Mouse (Mus musculus) stomach, embryonic 16.5 days (tissue): ENCODE results near the gene Cacnb1. TPM values are rescaled to one million over a fixed set of nuclear protein-coding genes. Genes with fewer than 3 reads are reported as not detected.
A peak's percentile ranks its signal among the peaks of the same experiment; 100 is the strongest.

Experiments used
- ATAC-seq: fragments of 200-750 bp; cut with Nextera tagmentation; 2 replicates; pipeline ENCODE4 v1.8.0; 2017; ENCODE audit warnings: moderate number of reproducible peaks, moderate TSS enrichment; ENCODE audit not compliant: insufficient read depth, low FRiP score
- H3K27ac ChIP-seq: fragments of 300-500 bp; sonication (generic); 2 replicates; pipeline ENCODE4 v1.5.1; 2014; ENCODE audit warnings: low read length
- H3K27me3 ChIP-seq: fragments of 300-500 bp; sonication (generic); 2 replicates; pipeline ENCODE4 v1.6.1; 2014; ENCODE audit warnings: low read length, control low read depth, mixed read lengths; ENCODE audit not compliant: control insufficient read depth, insufficient read depth
- H3K36me3 ChIP-seq: fragments of 300-500 bp; sonication (generic); 2 replicates; pipeline ENCODE4 v1.6.1; 2014; ENCODE audit warnings: low read length; ENCODE audit not compliant: control insufficient read depth, insufficient read depth
- H3K4me1 ChIP-seq: fragments of 300-500 bp; sonication (generic); 2 replicates; pipeline ENCODE4 v1.6.1; 2014; ENCODE audit warnings: low read length, control low read depth, mixed read lengths; ENCODE audit not compliant: control insufficient read depth, insufficient read depth
- H3K4me2 ChIP-seq: fragments of 300-500 bp; sonication (generic); 2 replicates; pipeline ENCODE4 v1.6.1; 2014; ENCODE audit warnings: low read depth, low read length, mixed read lengths
- H3K4me3 ChIP-seq: fragments of 300-500 bp; sonication (generic); replicated peaks from 2 replicates; pipeline ENCODE4 v1.5.1; 2014; ENCODE audit warnings: mild to moderate bottlenecking, low read length
- H3K9ac ChIP-seq: fragments of 300-500 bp; sonication (generic); 2 replicates; pipeline ENCODE4 v1.6.1; 2014; ENCODE audit warnings: low read length
- H3K9me3 ChIP-seq: fragments of 300-500 bp; sonication (generic); replicated peaks from 2 replicates; pipeline ENCODE4 v1.6.1; 2016; ENCODE audit warnings: low read length, control low read depth; ENCODE audit not compliant: control insufficient read depth
- WGBS: fragments of 180-500 bp; shearing (Covaris S2); extraction: QIAGEN DNeasy Blood & Tissue Kit; methylation state at CpG from one replicate; pipeline ENCODE4 v1.1.7; 2014; 5-methylcytosine and 5-hydroxymethylcytosine counted together
- polyA plus RNA-seq: library from polyadenylated mRNA; unstranded; fragments of >200 nt; fragmentation: Nextera tagmentation; extraction: Ambion mirVana; gene quantifications from 2 replicates; pipeline ENCODE4 v1.2.1, GENCODE M21; 2015

Gene Cacnb1
- polyA plus RNA-seq, 1 experiment from 2014 or later: 12.1 TPM

- Histone ChIP-seq H3K27ac (no peak overlapping the region), H3K36me3 (no peaks in the 10 kb centered on the region), H3K4me2 (no peak overlapping the region), H3K9ac (no peak overlapping the region), H3K4me1 (0 out of 2 replicates have a peak, but pooled peaks cover 2% of the 10 kb centered on the region), H3K27me3 (no peaks in the 10 kb centered on the region), H3K4me3 (no peak overlapping the region), H3K9me3 (no peaks in the 10 kb centered on the region)
- ATAC-seq: no peak
- WGBS: 76% methylated on average over 11 of the region's 11 CpGs
Observed at GRCm38 (mm10) chr11:98008087-98008486, 14.7 kb downstream of the Cacnb1 start.

GRCm38 (mm10) chr11:98005686-98006085 lies 17.1 kb downstream of the Cacnb1 start:
- Histone ChIP-seq H3K9ac (no peak overlapping the region), H3K27ac (no peak overlapping the region; the same call in 1 of the 2 replicates), H3K4me2 (no peak overlapping the region), H3K27me3 (no peaks in the 10 kb centered on the region; the same call in 1 of the 2 replicates), H3K36me3 (no peaks in the 10 kb centered on the region), H3K9me3 (no peaks in the 10 kb centered on the region), H3K4me3 (no peak overlapping the region), H3K4me1 (peaks cover 6% of the 10 kb centered on the region; the same call in 1 of the 2 replicates)
- ATAC-seq: no peak
- WGBS: 81% methylated on average over 10 of the region's 10 CpGs

- Histone ChIP-seq H3K4me1 (peaks cover 6% of the 10 kb centered on the region; the same call in 1 of the 2 replicates), H3K36me3 (no peaks in the 10 kb centered on the region), H3K9me3 (no peaks in the 10 kb centered on the region), H3K4me2 (0 out of 2 replicates have a peak overlapping the region, but pooled peaks have one; percentile 12), H3K9ac (no peak overlapping the region), H3K27ac (no peak overlapping the region; the same call in 1 of the 2 replicates), H3K4me3 (no peak overlapping the region), H3K27me3 (peaks cover 5% of the 10 kb centered on the region; the same call in 1 of the 2 replicates)
- ATAC-seq: peak; percentile 54
- WGBS: 50% methylated on average over 13 of the region's 13 CpGs
Observed at GRCm38 (mm10) chr11:98005076-98005475, 17.8 kb downstream of the Cacnb1 start.

GRCm38 (mm10) chr11:98004161-98004560 lies 18.7 kb downstream of the Cacnb1 start:
- Histone ChIP-seq H3K27ac (no peak overlapping the region), H3K27me3 (peaks cover 6% of the 10 kb centered on the region; the same call in 1 of the 2 replicates), H3K4me1 (peaks cover 6% of the 10 kb centered on the region; the same call in 1 of the 2 replicates), H3K36me3 (no peaks in the 10 kb centered on the region), H3K9ac (no peak overlapping the region), H3K9me3 (no peaks in the 10 kb centered on the region), H3K4me2 (no peak overlapping the region), H3K4me3 (no peak overlapping the region)
- 65% methylated on average over 8 of the region's 8 CpGs for WGBS
- ATAC-seq: no peak

- H3K4me1 ChIP-seq: peaks cover 6% of the 10 kb centered on the region; the same call in 1 of the 2 replicates
- no peak for ATAC-seq
- peaks cover 6% of the 10 kb centered on the region; the same call in 1 of the 2 replicates for H3K27me3 ChIP-seq
- 51% methylated on average over 17 of the region's 17 CpGs for WGBS
- no peak overlapping the region for H3K27ac ChIP-seq
- no peak overlapping the region for H3K9ac ChIP-seq
- H3K4me3 ChIP-seq: 0 out of 2 replicates have a peak overlapping the region, but pooled peaks have one; percentile 1
- H3K9me3 ChIP-seq: no peaks in the 10 kb centered on the region
- no peaks in the 10 kb centered on the region for H3K36me3 ChIP-seq
- H3K4me2 ChIP-seq: peak overlapping the region; percentile 39
Observed at GRCm38 (mm10) chr11:98003171-98003671, 19.6 kb downstream of the Cacnb1 start.

GRCm38 (mm10) chr11:98002627-98003026 lies 20.2 kb downstream of the Cacnb1 start:
- 0 out of 2 replicates have a peak, but pooled peaks have one; percentile 21 for ATAC-seq
- 28% methylated on average over 12 of the region's 12 CpGs for WGBS
- Histone ChIP-seq H3K9ac (no peak overlapping the region), H3K36me3 (no peaks in the 10 kb centered on the region), H3K9me3 (no peaks in the 10 kb centered on the region), H3K4me1 (peaks cover 6% of the 10 kb centered on the region; the same call in 1 of the 2 replicates), H3K27me3 (peaks cover 6% of the 10 kb centered on the region; the same call in 1 of the 2 replicates), H3K27ac (no peak overlapping the region), H3K4me3 (0 out of 2 replicates have a peak overlapping the region, but pooled peaks have one; percentile 1), H3K4me2 (peak overlapping the region; percentile 39)

GRCm38 (mm10) chr11:98001986-98002385 lies 20.8 kb downstream of the Cacnb1 start:
- 60% methylated on average over 6 of the region's 6 CpGs for WGBS
- H3K27ac ChIP-seq: no peak overlapping the region
- no peaks in the 10 kb centered on the region for H3K36me3 ChIP-seq
- peaks cover 6% of the 10 kb centered on the region; the same call in 1 of the 2 replicates for H3K27me3 ChIP-seq
- H3K9me3 ChIP-seq: no peaks in the 10 kb centered on the region
- ATAC-seq: no peak
- peaks cover 6% of the 10 kb centered on the region; the same call in 1 of the 2 replicates for H3K4me1 ChIP-seq
- H3K4me2 ChIP-seq: no peak overlapping the region
- H3K4me3 ChIP-seq: no peak overlapping the region
- no peak overlapping the region for H3K9ac ChIP-seq

GRCm38 (mm10) chr11:98001351-98001824 lies 21.4 kb downstream of the Cacnb1 start:
- Histone ChIP-seq H3K4me2 (no peak overlapping the region), H3K4me3 (no peak overlapping the region), H3K36me3 (no peaks in the 10 kb centered on the region), H3K27ac (no peak overlapping the region), H3K27me3 (peaks cover 6% of the 10 kb centered on the region; the same call in 1 of the 2 replicates), H3K4me1 (peaks cover 6% of the 10 kb centered on the region; the same call in 1 of the 2 replicates), H3K9me3 (no peaks in the 10 kb centered on the region), H3K9ac (no peak overlapping the region; the same call in 1 of the 2 replicates)
- 32% methylated on average over 11 of the region's 11 CpGs for WGBS
- no peak for ATAC-seq

- no peak overlapping the region for H3K27ac ChIP-seq
- no peak overlapping the region for H3K4me3 ChIP-seq
- H3K9ac ChIP-seq: no peak overlapping the region
- peaks cover 8% of the 10 kb centered on the region for H3K4me1 ChIP-seq
- H3K4me2 ChIP-seq: no peak overlapping the region
- no peaks in the 10 kb centered on the region for H3K36me3 ChIP-seq
- H3K27me3 ChIP-seq: peaks cover 6% of the 10 kb centered on the region; the same call in 1 of the 2 replicates
- WGBS: 28% methylated on average over 7 of the region's 7 CpGs
- H3K9me3 ChIP-seq: no peaks in the 10 kb centered on the region
- ATAC-seq: no peak
Observed at GRCm38 (mm10) chr11:98000378-98001140, 22.3 kb downstream of the Cacnb1 start.
